Mouse (Mus musculus) forebrain, embryonic 11.5 days (tissue): ENCODE data around the gene Olfr20. TPM values are rescaled to one million over a fixed set of nuclear protein-coding genes. Genes with fewer than 3 reads are reported as not detected.

Experiments used
- ATAC-seq: fragments of 200-750 bp; cut with Nextera tagmentation; replicated peaks from 2 replicates; pipeline ENCODE4 v1.8.0; 2017; ENCODE audit warnings: moderate TSS enrichment; ENCODE audit not compliant: low FRiP score
- DNase-seq: peaks from one replicate; pipeline ENCODE4 v3.0.0-alpha.2; 2017; ENCODE audit warnings: low spot score
- H3K27ac ChIP-seq: fragments of 300-500 bp; sonication (generic); 2 replicates; pipeline ENCODE4 v1.5.1; 2014; ENCODE audit warnings: low read depth, low read length
- H3K27me3 ChIP-seq: fragments of 300-500 bp; sonication (generic); 2 replicates; pipeline ENCODE4 v1.6.1; 2014; ENCODE audit warnings: mild to moderate bottlenecking, low read length, mixed read lengths; ENCODE audit not compliant: control insufficient read depth, insufficient read depth
- H3K36me3 ChIP-seq: fragments of 300-500 bp; sonication (generic); 2 replicates; pipeline ENCODE4 v1.6.1; 2014; ENCODE audit warnings: mild to moderate bottlenecking, low read length, moderate library complexity, mixed read lengths; ENCODE audit not compliant: control insufficient read depth, insufficient read depth
- H3K4me1 ChIP-seq: fragments of 300-500 bp; sonication (generic); replicated peaks from 2 replicates; pipeline ENCODE4 v1.6.1; 2014; ENCODE audit warnings: low read length, mixed read lengths; ENCODE audit not compliant: control insufficient read depth, insufficient read depth
- H3K4me2 ChIP-seq: fragments of 300-500 bp; sonication (generic); 2 replicates; pipeline ENCODE4 v1.6.1; 2014; ENCODE audit warnings: low read depth, mild to moderate bottlenecking, low read length, moderate library complexity, mixed read lengths; ENCODE audit not compliant: severe bottlenecking
- H3K4me3 ChIP-seq: fragments of 300-500 bp; sonication (generic); 2 replicates; pipeline ENCODE4 v1.5.1; 2014; ENCODE audit warnings: low read depth, low read length
- H3K9ac ChIP-seq: fragments of 300-500 bp; sonication (generic); 2 replicates; pipeline ENCODE4 v1.6.1; 2014; ENCODE audit warnings: low read length
- H3K9me3 ChIP-seq: fragments of 300-500 bp; sonication (generic); 2 replicates; pipeline ENCODE4 v1.6.1; 2016; ENCODE audit warnings: low read length, mixed read lengths; ENCODE audit not compliant: control insufficient read depth
- WGBS: fragments of 180-500 bp; shearing (Covaris S2); extraction: QIAGEN DNeasy Blood & Tissue Kit; methylation state at CpG from one replicate; pipeline ENCODE4 v1.1.7; 2014; 5-methylcytosine and 5-hydroxymethylcytosine counted together
- polyA plus RNA-seq: library from polyadenylated mRNA; unstranded; fragments of >200 nt; fragmentation: Nextera tagmentation; extraction: Ambion mirVana; gene quantifications from 2 replicates; pipeline ENCODE4 v1.2.1, GENCODE M21; 2014

Gene Olfr20
- polyA plus RNA-seq, 1 experiment from 2014 or later: not detected

DNA sequence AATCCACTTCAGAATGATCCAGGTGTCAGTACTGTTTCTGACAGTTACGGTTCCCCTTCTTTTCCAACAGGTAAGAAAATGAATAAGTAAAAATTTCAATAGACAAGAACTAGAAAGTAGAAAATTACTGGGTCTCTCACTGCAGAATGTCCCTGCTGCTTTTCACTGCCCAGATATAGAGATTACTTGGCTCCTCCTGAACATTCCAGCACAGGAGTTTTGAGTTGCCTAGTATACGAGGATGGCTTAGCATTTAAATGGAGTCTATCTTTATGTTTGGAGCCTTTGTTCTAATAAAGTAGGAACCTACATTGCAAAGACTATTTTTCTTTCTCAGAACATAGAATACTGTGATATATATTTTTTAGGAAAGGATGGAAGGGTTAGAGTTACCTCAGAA lies 17.2 kb upstream of the Olfr20 start:
- DNase-seq (no peak), ATAC-seq (no peak)
- H3K9ac ChIP-seq: no peak overlapping the region
- H3K4me3 ChIP-seq: no peak overlapping the region
- H3K9me3 ChIP-seq: no peaks in the 10 kb centered on the region; the same call in 1 of the 2 replicates
- H3K36me3 ChIP-seq: no peaks in the 10 kb centered on the region
- H3K4me1 ChIP-seq: no peaks in the 10 kb centered on the region
- H3K27me3 ChIP-seq: no peaks in the 10 kb centered on the region
- 77% methylated on average over 2 of the region's 2 CpGs for WGBS
- no peak overlapping the region for H3K4me2 ChIP-seq
- H3K27ac ChIP-seq: no peak overlapping the region

DNA sequence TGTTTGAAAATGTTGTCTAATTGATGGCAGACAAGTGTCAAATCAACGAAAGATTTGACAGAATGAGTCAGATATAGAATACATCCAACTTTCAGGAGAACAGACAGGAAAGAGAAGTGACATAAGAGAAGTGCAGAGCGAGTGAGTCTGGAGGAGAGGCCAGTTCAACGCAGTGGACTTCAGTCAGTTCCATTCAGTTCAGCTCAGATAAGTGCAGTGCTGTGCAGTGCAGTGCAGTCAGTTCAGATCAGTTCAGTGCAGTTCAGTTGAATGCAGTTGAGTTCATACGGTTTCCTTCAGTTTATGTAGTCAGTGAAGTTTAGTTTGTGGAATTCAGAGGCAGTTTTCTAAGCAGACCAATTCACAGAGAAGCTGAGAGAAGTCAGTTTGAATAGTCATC lies 13.7 kb upstream of the Olfr20 start:
- H3K9ac ChIP-seq: no peak overlapping the region
- H3K4me3 ChIP-seq: no peak overlapping the region
- 87% methylated on average over 4 of the region's 4 CpGs for WGBS
- H3K27me3 ChIP-seq: no peaks in the 10 kb centered on the region
- H3K9me3 ChIP-seq: no peaks in the 10 kb centered on the region
- ATAC-seq: no peak
- H3K4me2 ChIP-seq: no peak overlapping the region
- no peaks in the 10 kb centered on the region for H3K4me1 ChIP-seq
- no peak for DNase-seq
- H3K36me3 ChIP-seq: no peaks in the 10 kb centered on the region
- H3K27ac ChIP-seq: no peak overlapping the region

DNA sequence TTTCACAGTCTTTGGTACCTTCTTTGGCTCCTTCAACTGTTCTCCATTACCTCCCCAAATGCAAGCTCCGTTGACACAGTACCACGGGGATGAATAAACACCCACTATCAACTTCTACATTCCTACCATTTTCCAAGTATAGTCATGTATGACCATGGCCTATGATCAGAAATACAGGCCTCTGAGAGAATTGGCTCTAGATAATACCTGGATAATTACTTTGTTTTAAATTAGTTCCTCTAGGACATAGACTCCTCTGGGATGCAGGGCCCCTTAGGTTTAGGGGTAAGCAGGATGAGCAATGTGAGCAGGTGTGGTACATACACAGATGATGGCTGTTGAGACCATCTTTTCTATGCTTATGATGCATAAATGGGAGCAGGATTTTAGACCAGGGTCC lies 20.4 kb downstream of the Olfr20 start, which contains the start of gene Olfr376:
Gene Olfr376, plus strand, starts transcription at position 301 of the 400 bp plus-strand sequence.
- H3K9ac ChIP-seq: no peak within 1 kb of the TSS
- H3K27ac ChIP-seq: no peak within 1 kb of the TSS
- H3K4me2 ChIP-seq: no peak within 1 kb of the TSS
- H3K4me1 ChIP-seq: no peaks in the 10 kb centered on the region
- no peaks in the 10 kb centered on the region for H3K36me3 ChIP-seq
- no peaks in the 10 kb centered on the region for H3K27me3 ChIP-seq
- ATAC-seq (no peak), DNase-seq (no peak)
- H3K9me3 ChIP-seq: no peaks in the 10 kb centered on the region; the same call in 1 of the 2 replicates
- H3K4me3 ChIP-seq: no peak within 1 kb of the TSS
- WGBS: 86% methylated on average over 2 of the region's 2 CpGs

DNA sequence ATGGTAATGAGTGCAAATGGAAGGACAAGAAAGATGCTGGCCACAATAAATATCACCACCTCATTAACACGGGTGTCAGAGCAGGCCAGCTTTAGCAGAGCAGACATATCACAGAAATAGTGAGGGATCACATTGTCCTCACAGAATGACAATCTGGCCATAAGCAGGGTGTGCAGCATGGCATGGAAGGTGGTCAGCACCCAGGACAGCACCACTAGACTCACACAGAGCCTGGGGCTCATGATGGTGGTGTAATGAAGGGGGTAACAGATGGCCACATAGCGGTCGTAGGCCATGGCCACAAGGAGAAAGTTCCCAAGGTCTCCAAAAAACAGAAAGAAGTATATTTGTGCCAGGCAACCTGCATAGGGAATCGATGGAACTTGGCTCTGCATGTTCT lies 44.8 kb downstream of the Olfr20 start:
- no peak for DNase-seq
- Histone ChIP-seq H3K4me1 (no peaks in the 10 kb centered on the region), H3K27ac (no peak overlapping the region), H3K4me3 (no peak overlapping the region), H3K9ac (no peak overlapping the region), H3K27me3 (no peaks in the 10 kb centered on the region), H3K9me3 (no peaks in the 10 kb centered on the region; the same call in 1 of the 2 replicates), H3K4me2 (no peak overlapping the region), H3K36me3 (no peaks in the 10 kb centered on the region)
- WGBS: 69% methylated on average over 4 of the region's 4 CpGs
- ATAC-seq: no peak

- H3K36me3 ChIP-seq: no peaks in the 10 kb centered on the region
- H3K9me3 ChIP-seq: no peaks in the 10 kb centered on the region
- H3K27ac ChIP-seq: no peak within 1 kb of the TSS
- ATAC-seq (no peak), DNase-seq (no peak)
- no peak within 1 kb of the TSS for H3K4me3 ChIP-seq
- H3K4me2 ChIP-seq: no peak within 1 kb of the TSS
- H3K9ac ChIP-seq: no peak within 1 kb of the TSS
- H3K4me1 ChIP-seq: no peaks in the 10 kb centered on the region
- no peaks in the 10 kb centered on the region for H3K27me3 ChIP-seq
These were observed 48.9 kb downstream of the Olfr20 start, which contains the start of gene Olfr1 for GRCm38 (mm10) chr11:73399514-73399913. TSS of gene Olfr1 (minus strand) at chr11:73399614.

Other genes with a start within 250 kb of the Olfr20 start
- gene Haspin, start 212.5 kb upstream of the Olfr20 start, polyA plus RNA-seq: 22.0 and 23.6 TPM in 2 replicates
- 0.12 TPM in 1 of 2 replicates, not detected in the other for gene P2rx5, start 190.4 kb upstream of the Olfr20 start, polyA plus RNA-seq
- gene Emc6, start 173.7 kb upstream of the Olfr20 start, polyA plus RNA-seq: 122 and 135 TPM in 2 replicates
- gene Tax1bp3, start 173.7 kb upstream of the Olfr20 start, polyA plus RNA-seq: 157 and 171 TPM in 2 replicates
- gene Ctns, start 151.7 kb upstream of the Olfr20 start, polyA plus RNA-seq: 19.7 and 19.8 TPM in 2 replicates
- 0.72 and 1.0 TPM in 2 replicates for gene Shpk, start 151.3 kb upstream of the Olfr20 start, polyA plus RNA-seq
- gene Trpv1, start 116.5 kb upstream of the Olfr20 start, polyA plus RNA-seq: not detected in 2 replicates
- not detected in 2 replicates for gene Trpv3, start 83.4 kb upstream of the Olfr20 start, polyA plus RNA-seq
- 0.12 TPM in 1 of 2 replicates, not detected in the other for gene Aspa, start 21.2 kb upstream of the Olfr20 start, polyA plus RNA-seq
- not detected in 2 replicates for gene Gm49340, start 21.0 kb upstream of the Olfr20 start, polyA plus RNA-seq
- gene Spata22, start 21.0 kb upstream of the Olfr20 start, polyA plus RNA-seq: not detected in 2 replicates
- gene Olfr376, start 20.5 kb downstream of the Olfr20 start, polyA plus RNA-seq: not detected in 2 replicates
- not detected in 2 replicates for gene Olfr1, start 48.8 kb downstream of the Olfr20 start, polyA plus RNA-seq
- gene Olfr378, start 77.7 kb downstream of the Olfr20 start, polyA plus RNA-seq: not detected in 2 replicates
- gene Olfr380, start 106.7 kb downstream of the Olfr20 start, polyA plus RNA-seq: not detected in 2 replicates
- gene Olfr381, start 140.8 kb downstream of the Olfr20 start, polyA plus RNA-seq: not detected in 2 replicates
- gene Olfr382, start 166.4 kb downstream of the Olfr20 start, polyA plus RNA-seq: not detected in 2 replicates
- not detected in 2 replicates for gene Olfr385, start 242.2 kb downstream of the Olfr20 start, polyA plus RNA-seq
- gene Olfr384, start 247.8 kb downstream of the Olfr20 start, polyA plus RNA-seq: not detected in 2 replicates